Mouse (Mus musculus) midbrain, embryonic 10.5 days (tissue): ENCODE measurements around the gene Gabarapl2. TPM values are rescaled to one million over a fixed set of nuclear protein-coding genes. Genes with fewer than 3 reads are reported as not detected.

Experiments
- DNase-seq: peaks from one replicate; pipeline ENCODE4 v3.0.0-alpha.2; 2017; ENCODE audit warnings: low spot score
- H3K27ac ChIP-seq: fragments of 300-500 bp; sonication (generic); replicated peaks from 2 replicates; pipeline ENCODE4 v1.5.1; 2016; ENCODE audit warnings: mild to moderate bottlenecking
- H3K27me3 ChIP-seq: fragments of 300-500 bp; sonication (generic); 2 replicates; pipeline ENCODE4 v1.6.1; 2016; ENCODE audit warnings: low read depth, mild to moderate bottlenecking; ENCODE audit not compliant: poor library complexity, severe bottlenecking
- H3K36me3 ChIP-seq: fragments of 300-500 bp; sonication (generic); 2 replicates; pipeline ENCODE4 v1.6.1; 2016; ENCODE audit warnings: mild to moderate bottlenecking, moderate library complexity
- H3K4me1 ChIP-seq: fragments of 300-500 bp; sonication (generic); 2 replicates; pipeline ENCODE4 v1.6.1; 2016
- H3K4me3 ChIP-seq: fragments of 300-500 bp; sonication (generic); 2 replicates; pipeline ENCODE4 v1.5.1; 2016; ENCODE audit warnings: mild to moderate bottlenecking, moderate library complexity
- H3K9me3 ChIP-seq: fragments of 300-500 bp; sonication (generic); replicated peaks from 2 replicates; pipeline ENCODE4 v1.6.1; 2016; ENCODE audit warnings: mild to moderate bottlenecking
- WGBS: fragments of 180-500 bp; shearing (Covaris S2); methylation state at CpG from one replicate; pipeline ENCODE4 v1.1.7; 2016; 5-methylcytosine and 5-hydroxymethylcytosine counted together
- polyA plus RNA-seq: library from polyadenylated mRNA; unstranded; fragments of >200 nt; fragmentation: Nextera tagmentation; extraction: Ambion mirVana; gene quantifications from 2 replicates; pipeline ENCODE4 v1.2.1, GENCODE M21; 2016

Gabarapl2 gene
- polyA plus RNA-seq, 1 experiment from 2014 or later: 235 TPM

DNA sequence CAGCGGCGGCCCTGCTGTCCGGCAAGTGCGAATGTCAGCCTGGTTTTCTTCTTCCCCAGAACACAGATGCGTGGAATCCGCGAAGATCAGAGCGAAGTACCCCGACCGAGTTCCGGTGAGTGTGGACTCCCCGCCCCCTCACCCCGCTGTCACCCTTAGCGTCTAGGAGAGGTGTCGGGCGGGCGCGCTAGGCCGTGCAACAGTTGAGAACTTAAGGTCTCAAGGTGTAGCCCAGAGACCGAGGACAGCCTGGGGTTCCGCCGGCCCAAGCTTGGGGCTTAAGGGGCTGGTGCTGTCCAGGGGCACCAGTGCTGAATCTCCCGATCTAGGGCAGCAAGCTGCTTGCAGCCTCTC, 575 bp downstream of the Gabarapl2 start:
- Histone ChIP-seq H3K27ac (peak overlapping the region; percentile 88), H3K27me3 (no peaks in the 10 kb centered on the region), H3K36me3 (peaks cover 43% of the 10 kb centered on the region), H3K9me3 (no peaks in the 10 kb centered on the region), H3K4me1 (peaks cover 20% of the 10 kb centered on the region), H3K4me3 (peak overlapping the region; percentile 99)
- peak; percentile 28 for DNase-seq
- under 1% methylated on average over 23 of the region's 23 CpGs for WGBS

DNA sequence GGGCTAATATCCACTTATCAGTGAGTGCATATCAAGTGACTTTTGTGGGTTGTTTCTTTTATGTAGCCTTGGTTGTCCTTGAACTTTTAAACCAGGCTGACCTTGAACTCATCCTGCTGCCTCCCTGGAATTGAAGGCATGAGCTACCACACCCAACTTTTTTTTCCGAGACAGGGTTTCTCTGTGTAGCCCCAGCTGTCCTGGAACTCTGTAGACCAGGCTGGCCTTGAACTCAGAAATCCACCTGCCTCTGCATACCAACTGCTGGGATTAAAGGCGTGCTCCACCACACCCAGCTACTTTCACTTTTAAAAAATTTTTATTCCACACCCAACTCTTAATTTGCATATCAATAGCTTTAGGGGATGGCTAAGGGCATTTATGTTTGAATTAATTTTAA, 3.0 kb downstream of the Gabarapl2 start:
- Histone ChIP-seq H3K9me3 (no peaks in the 10 kb centered on the region), H3K4me1 (peaks cover 20% of the 10 kb centered on the region), H3K27me3 (no peaks in the 10 kb centered on the region), H3K27ac (no peak overlapping the region), H3K4me3 (no peak overlapping the region), H3K36me3 (peaks cover 68% of the 10 kb centered on the region)
- DNase-seq: no peak
- 90% methylated on average over 2 of the region's 2 CpGs for WGBS

DNA sequence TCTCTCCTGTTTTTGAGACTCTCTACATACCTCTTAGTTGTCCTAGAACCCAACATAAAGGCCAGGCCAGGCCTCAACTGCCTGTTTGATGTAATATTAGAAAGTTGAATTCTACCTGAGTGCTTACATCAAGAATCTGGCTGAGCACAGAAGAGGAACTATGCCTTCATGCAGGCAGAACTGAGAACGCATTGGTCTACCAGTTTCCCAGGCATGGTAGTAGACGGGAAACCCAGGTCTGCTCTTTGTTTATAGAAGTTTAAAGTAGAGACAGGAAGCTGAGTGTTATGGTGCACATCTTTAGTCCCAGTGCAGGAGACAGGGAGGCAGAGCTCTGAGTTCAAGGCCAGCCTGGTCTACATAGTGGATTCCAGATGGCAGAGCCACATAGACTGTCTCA, 6.6 kb downstream of the Gabarapl2 start:
- Histone ChIP-seq H3K27me3 (no peaks in the 10 kb centered on the region), H3K4me1 (peaks cover 1% of the 10 kb centered on the region), H3K27ac (no peak overlapping the region), H3K36me3 (peaks cover 98% of the 10 kb centered on the region), H3K4me3 (no peak overlapping the region), H3K9me3 (no peaks in the 10 kb centered on the region)
- 96% methylated on average over 2 of the region's 2 CpGs for WGBS
- DNase-seq: no peak

DNA sequence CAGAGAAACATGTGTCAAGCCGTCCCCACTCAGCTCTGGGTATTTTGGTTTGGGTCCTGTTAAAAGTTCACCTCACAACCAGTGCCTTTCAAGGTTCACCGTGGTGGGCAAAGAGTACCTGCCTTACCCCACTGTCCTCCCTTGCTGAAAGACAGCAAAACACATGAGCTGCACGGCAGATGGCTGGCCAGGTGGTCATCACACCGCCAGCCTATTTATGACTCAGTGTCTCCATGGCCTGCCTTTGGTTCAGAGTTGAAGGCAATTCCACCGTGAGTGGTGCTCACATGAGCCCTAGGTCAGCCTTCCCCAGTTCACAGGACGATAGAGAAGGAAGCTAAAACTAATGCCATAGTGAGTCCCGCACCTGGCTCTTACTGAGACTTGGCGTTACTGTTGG, 7.5 kb downstream of the Gabarapl2 start:
- Histone ChIP-seq H3K36me3 (peaks cover 93% of the 10 kb centered on the region), H3K9me3 (no peaks in the 10 kb centered on the region), H3K27ac (no peak overlapping the region), H3K27me3 (no peaks in the 10 kb centered on the region), H3K4me1 (no peaks in the 10 kb centered on the region), H3K4me3 (no peak overlapping the region)
- no peak for DNase-seq
- 92% methylated on average over 8 of the region's 8 CpGs for WGBS

DNA sequence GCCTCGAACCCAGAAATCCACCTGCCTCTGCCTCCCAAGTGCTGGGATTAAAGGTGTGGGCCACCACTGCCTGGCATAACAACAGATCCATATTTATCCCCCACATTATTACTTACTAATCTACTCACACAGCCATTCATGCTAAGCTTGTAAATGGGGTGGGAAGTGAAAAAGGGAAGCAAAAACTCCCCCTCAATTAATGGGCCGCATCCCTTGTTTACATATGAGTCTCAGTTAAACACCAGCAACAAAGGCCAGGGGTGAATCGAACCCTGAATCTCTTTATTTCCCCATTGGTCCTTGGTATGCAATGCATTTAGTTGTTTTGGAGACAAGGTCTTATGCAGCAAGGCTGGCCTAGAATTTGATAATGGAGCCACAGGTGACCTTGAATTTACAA, 10.3 kb downstream of the Gabarapl2 start:
- no peak for DNase-seq
- Histone ChIP-seq H3K4me3 (no peak overlapping the region), H3K4me1 (no peaks in the 10 kb centered on the region), H3K9me3 (no peaks in the 10 kb centered on the region), H3K27ac (no peak overlapping the region), H3K27me3 (no peaks in the 10 kb centered on the region), H3K36me3 (peaks cover 93% of the 10 kb centered on the region)
- WGBS: 95% methylated on average over 3 of the region's 3 CpGs

DNA sequence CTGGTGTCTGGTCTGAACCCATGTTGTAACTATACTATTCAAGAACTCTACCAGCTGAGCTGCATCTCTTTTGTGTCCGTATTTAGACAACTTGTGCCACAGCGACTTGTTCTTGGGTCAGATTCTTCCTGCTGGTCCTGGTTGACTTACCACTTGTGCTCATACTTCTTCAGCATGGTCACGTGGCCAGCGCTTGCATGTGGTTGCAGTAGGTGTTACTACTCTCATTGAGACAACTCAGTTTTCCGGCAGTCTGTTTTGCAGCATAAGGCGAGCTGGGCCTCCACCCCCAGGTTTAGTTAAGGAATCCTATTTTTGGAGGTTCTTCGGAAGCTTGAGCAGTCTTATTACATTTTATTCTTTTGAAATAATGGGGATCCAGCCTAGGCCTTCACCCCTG, 10.8 kb downstream of the Gabarapl2 start:
- H3K4me3 ChIP-seq: no peak overlapping the region
- peaks cover 93% of the 10 kb centered on the region for H3K36me3 ChIP-seq
- 96% methylated on average over 7 of the region's 7 CpGs for WGBS
- H3K27ac ChIP-seq: no peak overlapping the region
- H3K9me3 ChIP-seq: no peaks in the 10 kb centered on the region
- H3K4me1 ChIP-seq: no peaks in the 10 kb centered on the region
- no peak for DNase-seq
- H3K27me3 ChIP-seq: no peaks in the 10 kb centered on the region

DNA sequence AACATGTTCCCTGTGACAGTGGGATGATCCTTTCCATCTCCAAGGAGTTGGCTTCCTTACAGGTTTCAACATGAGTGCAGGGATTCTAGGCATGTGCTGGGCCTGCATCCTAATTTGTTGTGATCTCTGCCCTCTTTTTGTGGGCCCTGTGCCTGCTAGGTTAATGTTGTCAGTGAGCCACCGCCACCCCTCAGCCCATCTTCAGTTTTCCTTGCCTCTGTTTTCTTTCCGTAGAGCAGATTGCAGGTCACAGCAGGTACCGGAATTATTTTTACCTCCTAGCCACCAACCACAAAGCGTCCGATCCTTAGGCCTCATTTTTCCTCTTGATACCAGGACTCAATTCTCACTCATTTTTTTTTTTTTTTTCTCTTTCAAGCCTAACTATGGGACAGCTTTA, 11.4 kb downstream of the Gabarapl2 start:
- H3K4me1 ChIP-seq: no peaks in the 10 kb centered on the region
- H3K27ac ChIP-seq: no peak overlapping the region
- WGBS: 96% methylated on average over 5 of the region's 5 CpGs
- no peak for DNase-seq
- H3K4me3 ChIP-seq: no peak overlapping the region
- no peaks in the 10 kb centered on the region for H3K9me3 ChIP-seq
- H3K27me3 ChIP-seq: no peaks in the 10 kb centered on the region
- H3K36me3 ChIP-seq: peaks cover 93% of the 10 kb centered on the region

DNA sequence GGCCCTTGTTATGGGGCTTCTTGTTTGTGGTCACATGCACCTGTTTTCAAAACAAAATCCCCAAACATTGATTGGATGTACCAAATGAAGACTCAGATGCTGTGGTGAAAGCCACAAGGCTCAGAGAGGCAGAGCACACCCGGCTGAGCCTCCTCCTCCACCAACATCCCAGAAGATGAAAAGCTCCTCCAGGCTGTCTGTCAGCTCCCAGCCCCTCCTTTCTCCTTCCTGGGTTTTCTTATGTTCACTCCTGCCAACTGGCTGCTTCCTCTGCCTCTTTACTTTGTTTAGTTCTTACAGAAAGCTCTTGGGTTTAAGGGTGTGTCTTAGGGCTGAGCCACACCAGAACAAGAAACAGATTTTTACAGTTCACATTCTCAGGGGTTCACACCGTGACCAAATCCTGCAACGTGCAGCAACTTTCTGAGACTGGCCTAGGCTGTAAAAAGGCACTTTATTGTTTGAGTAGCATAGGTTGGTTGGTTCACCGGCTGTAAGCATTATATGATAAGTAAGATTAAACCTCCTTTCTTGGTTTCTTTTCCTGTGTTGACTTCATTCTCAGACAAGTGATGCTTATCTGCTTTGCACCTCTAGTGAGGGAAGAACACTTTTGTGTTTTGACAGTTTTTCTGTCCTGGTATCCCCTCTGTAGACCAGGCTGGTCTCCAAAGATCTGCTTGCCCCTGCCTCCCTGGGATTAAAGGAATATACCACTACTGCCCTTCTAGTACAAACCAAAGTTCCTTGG, 14.5 kb downstream of the Gabarapl2 start:
- Histone ChIP-seq H3K4me1 (no peaks in the 10 kb centered on the region), H3K27me3 (no peaks in the 10 kb centered on the region), H3K36me3 (peaks cover 91% of the 10 kb centered on the region), H3K27ac (no peak overlapping the region), H3K4me3 (no peak overlapping the region), H3K9me3 (no peaks in the 10 kb centered on the region)
- DNase-seq: no peak
- 92% methylated on average over 4 of the region's 4 CpGs for WGBS

DNA sequence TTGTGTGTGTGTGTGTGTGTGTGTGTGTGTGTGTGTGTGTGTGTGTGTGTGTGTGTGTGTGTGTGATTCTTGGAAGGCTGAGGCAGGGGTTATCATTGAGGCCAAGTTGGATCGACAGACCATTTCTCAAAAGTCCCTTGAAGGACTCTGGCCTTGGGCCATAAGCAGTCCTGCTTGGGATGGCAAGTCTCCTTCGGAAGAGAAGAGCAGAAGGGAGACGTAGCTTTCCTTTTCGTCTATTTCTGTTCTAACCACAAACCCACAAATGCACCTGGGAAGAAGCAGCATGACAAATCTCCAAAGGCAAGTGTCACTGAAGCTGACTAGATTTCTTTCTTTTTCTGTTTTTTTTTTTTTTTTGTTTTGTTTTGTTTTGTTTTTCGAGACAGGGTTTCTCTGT, 15.4 kb downstream of the Gabarapl2 start:
- Histone ChIP-seq H3K27ac (no peak overlapping the region), H3K4me1 (no peaks in the 10 kb centered on the region), H3K36me3 (peaks cover 91% of the 10 kb centered on the region), H3K4me3 (no peak overlapping the region), H3K27me3 (no peaks in the 10 kb centered on the region), H3K9me3 (no peaks in the 10 kb centered on the region)
- WGBS: 95% methylated on average over 5 of the region's 5 CpGs
- no peak for DNase-seq

DNA sequence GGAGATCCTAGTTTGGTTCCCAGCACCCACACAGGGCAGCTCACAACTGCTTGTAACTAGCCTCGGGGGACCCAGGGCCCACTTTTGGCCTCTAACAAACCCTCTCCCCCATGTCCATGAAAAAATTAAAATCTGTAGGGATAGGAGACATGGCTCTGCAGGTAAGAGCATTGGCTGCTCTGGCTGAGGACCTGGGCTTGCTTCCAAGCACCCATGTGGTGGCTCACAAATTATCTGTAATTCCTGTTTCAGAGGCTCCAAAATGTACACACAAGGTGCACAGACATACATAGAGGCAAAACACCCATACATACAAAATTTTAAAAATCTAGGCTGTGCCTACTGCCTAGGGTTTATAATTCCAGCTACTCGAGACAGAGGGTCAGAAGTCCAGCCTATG, 16.7 kb downstream of the Gabarapl2 start:
- Histone ChIP-seq H3K9me3 (no peaks in the 10 kb centered on the region), H3K27ac (no peak overlapping the region), H3K4me3 (no peak overlapping the region), H3K4me1 (no peaks in the 10 kb centered on the region), H3K36me3 (peaks cover 78% of the 10 kb centered on the region), H3K27me3 (no peaks in the 10 kb centered on the region)
- WGBS: 95% methylated on average over 2 of the region's 2 CpGs
- DNase-seq: no peak

DNA sequence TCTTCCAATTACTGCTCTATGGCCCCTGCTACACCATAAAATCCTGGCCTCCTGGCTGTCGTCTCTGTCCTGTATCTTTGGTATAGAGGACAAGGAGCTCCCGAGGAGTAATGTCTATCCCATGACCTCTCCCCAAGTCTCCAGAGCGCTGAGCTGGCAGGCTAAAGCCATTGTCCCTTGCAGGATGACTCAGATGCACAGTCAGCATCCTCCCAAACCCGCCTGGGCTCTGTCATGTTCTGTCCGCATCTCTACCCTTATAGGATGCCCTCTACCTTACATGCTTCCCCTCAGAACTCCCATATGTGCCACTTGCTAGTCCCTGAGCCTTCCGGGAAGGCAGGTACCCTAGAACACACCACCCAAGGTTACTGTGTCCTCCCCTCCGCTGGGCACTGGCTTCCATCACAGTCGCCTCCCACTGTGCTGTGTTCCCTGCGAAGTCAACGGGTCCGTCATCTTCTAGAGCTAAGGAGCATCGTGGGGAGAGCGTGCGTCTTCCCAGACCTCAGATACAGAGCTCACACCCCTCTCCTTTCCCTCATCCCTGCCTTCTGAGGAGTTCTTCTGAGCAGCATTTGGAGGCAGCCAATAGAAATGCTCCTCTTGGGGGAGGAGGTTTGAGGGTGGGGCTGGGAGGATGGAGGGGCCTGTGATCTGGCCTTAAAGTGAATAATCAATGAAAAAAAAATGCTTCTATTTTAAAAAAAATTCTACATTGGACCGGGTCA, 20.3 kb downstream of the Gabarapl2 start:
- WGBS: 70% methylated on average over 15 of the region's 15 CpGs
- Histone ChIP-seq H3K27me3 (no peaks in the 10 kb centered on the region), H3K9me3 (no peaks in the 10 kb centered on the region), H3K27ac (no peak overlapping the region), H3K36me3 (peaks cover 47% of the 10 kb centered on the region), H3K4me3 (no peak overlapping the region), H3K4me1 (peaks cover 10% of the 10 kb centered on the region)
- DNase-seq: no peak

DNA sequence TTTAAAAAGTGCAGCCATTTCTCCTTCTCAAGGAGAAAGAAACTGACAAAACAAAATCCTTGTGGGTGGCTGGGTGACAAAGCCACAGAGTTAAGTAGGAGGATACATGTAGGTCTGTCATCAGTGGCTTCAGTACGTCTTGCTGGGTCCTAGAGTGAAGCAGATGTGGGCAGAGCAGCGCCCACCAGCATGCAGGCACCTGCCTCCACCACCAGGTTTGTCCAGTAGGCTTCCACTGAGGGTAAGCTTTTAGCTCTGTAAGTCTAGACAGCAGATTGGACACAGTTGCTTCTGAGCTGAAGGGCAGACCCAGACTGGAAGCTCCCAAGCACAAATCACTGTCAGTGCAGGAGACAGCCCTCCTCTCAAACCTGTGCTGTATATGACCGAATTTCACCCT, 20.8 kb downstream of the Gabarapl2 start:
- no peaks in the 10 kb centered on the region for H3K9me3 ChIP-seq
- DNase-seq: no peak
- no peaks in the 10 kb centered on the region for H3K27me3 ChIP-seq
- peaks cover 41% of the 10 kb centered on the region for H3K36me3 ChIP-seq
- peaks cover 10% of the 10 kb centered on the region for H3K4me1 ChIP-seq
- H3K4me3 ChIP-seq: no peak overlapping the region
- H3K27ac ChIP-seq: no peak overlapping the region
- WGBS: 77% methylated on average over 3 of the region's 3 CpGs

DNA sequence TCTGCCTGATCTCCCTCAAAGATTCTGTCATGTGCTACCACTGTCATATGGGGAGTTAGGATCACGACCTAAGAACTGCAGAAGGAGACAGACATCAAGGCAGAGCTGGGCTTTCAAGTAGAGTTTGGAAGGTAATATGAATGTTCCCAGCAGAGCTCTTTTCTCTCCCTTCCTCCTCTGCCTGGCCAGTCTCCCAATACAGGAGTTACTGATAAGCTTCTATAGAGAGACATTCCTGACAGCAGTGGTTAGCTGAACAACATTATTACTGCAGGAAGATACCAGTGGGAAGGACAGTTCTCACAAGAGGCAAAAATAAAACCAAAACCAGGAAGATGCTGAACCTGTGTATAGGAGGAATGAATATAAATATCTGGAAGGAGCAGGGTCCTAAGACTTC, 22.1 kb downstream of the Gabarapl2 start:
- H3K4me1 ChIP-seq: peaks cover 10% of the 10 kb centered on the region
- H3K27me3 ChIP-seq: no peaks in the 10 kb centered on the region
- H3K36me3 ChIP-seq: peaks cover 40% of the 10 kb centered on the region
- DNase-seq: no peak
- no peak overlapping the region for H3K4me3 ChIP-seq
- no peaks in the 10 kb centered on the region for H3K9me3 ChIP-seq
- 68% methylated on average over 1 of the region's 1 CpGs for WGBS
- H3K27ac ChIP-seq: no peak overlapping the region
